Mouse (Mus musculus): ENCODE measurements around the gene Lrig3.

GRCm38 (mm10) chr10:126062812-126063211 lies 96.8 kb downstream of the Lrig3 start:
- no peak for TF ChIP-seq CTCF (IDR thresholded peaks at IDR 0.05; ENCODE audit: extremely low read depth, insufficient read depth, insufficient read length, insufficient replicate concordance)
- no peak for TF ChIP-seq POLR2A (IDR thresholded peaks at IDR 0.05; ENCODE audit: low read depth, low read length)

Data from spleen, adult 2 months (tissue).